ENCODE assay signal across 21 mouse cellular contexts in genomic region chr17:15817634-15818033, GRCm38 (mm10). TPM values are rescaled to one million over a fixed set of nuclear protein-coding genes. Genes with fewer than 3 reads are reported as not detected.
A peak's percentile ranks its signal among the peaks of the same experiment; 100 is the strongest.
DNase-seq lines count a peak whose midpoint lies in the region; ATAC-seq and TF ChIP-seq lines count a peak whose summit lies in the region.
"Had no signal": no experiment of that assay in that cellular context is flagged by ENCODE, and none has a peak within 500 bp of the region (broad histone marks: within the 10 kb centered on the region; RNA-seq: fewer than 3 reads in every experiment).

No protein-coding gene starts in this region.

- H3K27ac ChIP-seq in kidney, postnatal 0 days = no peak overlapping the region
- no peak overlapping the region for H3K27ac ChIP-seq in kidney, embryonic 14.5 days (ENCODE audit: low read depth, low read length)
- H3K27ac ChIP-seq in embryonic facial prominence, embryonic 10.5 days (replicated peaks) = no peak overlapping the region
- no peak overlapping the region for H3K27ac ChIP-seq in neural tube, embryonic 12.5 days
- no peak overlapping the region for H3K27ac ChIP-seq in stomach, postnatal 0 days (replicated peaks)
- no peak overlapping the region for H3K27ac ChIP-seq in forebrain, embryonic 12.5 days
- H3K27ac ChIP-seq: heart, adult 2 months; midbrain, embryonic 12.5 days had no signal

- H3K9me3 ChIP-seq in kidney, postnatal 0 days (replicated peaks; ENCODE audit: low read length) = no peaks in the 10 kb centered on the region
- no peaks in the 10 kb centered on the region for H3K9me3 ChIP-seq in kidney, embryonic 14.5 days (ENCODE audit: control insufficient read depth, low read length)
- no peaks in the 10 kb centered on the region for H3K9me3 ChIP-seq in embryonic facial prominence, embryonic 10.5 days
- H3K9me3 ChIP-seq in neural tube, embryonic 12.5 days = no peaks in the 10 kb centered on the region
- no peaks in the 10 kb centered on the region for H3K9me3 ChIP-seq in stomach, postnatal 0 days (ENCODE audit: control insufficient read depth, low read length)
- H3K9me3 ChIP-seq in forebrain, embryonic 12.5 days = no peaks in the 10 kb centered on the region
- H3K9me3 ChIP-seq: midbrain, embryonic 12.5 days had no signal

- 0 out of 2 replicates have a peak, but pooled peaks cover 5% of the 10 kb centered on the region for H3K36me3 ChIP-seq in kidney, postnatal 0 days (ENCODE audit: insufficient read depth, low read length)
- peaks cover 24% of the 10 kb centered on the region; the same call in 1 of the 2 replicates for H3K36me3 ChIP-seq in kidney, embryonic 14.5 days (ENCODE audit: control insufficient read depth, insufficient read depth, low read length)
- peaks cover 57% of the 10 kb centered on the region for H3K36me3 ChIP-seq in embryonic facial prominence, embryonic 10.5 days (replicated peaks)
- H3K36me3 ChIP-seq in neural tube, embryonic 12.5 days = peaks cover 43% of the 10 kb centered on the region
- 0 out of 2 replicates have a peak, but pooled peaks cover 3% of the 10 kb centered on the region for H3K36me3 ChIP-seq in stomach, postnatal 0 days (ENCODE audit: control insufficient read depth, insufficient read depth, low read length)
- peaks cover 53% of the 10 kb centered on the region for H3K36me3 ChIP-seq in forebrain, embryonic 12.5 days (replicated peaks)

- no peaks in the 10 kb centered on the region for H3K27me3 ChIP-seq in kidney, postnatal 0 days (ENCODE audit: insufficient read depth, low read length)
- H3K27me3 ChIP-seq in kidney, embryonic 14.5 days (ENCODE audit: control insufficient read depth, insufficient read depth, low read length) = no peaks in the 10 kb centered on the region
- H3K27me3 ChIP-seq in embryonic facial prominence, embryonic 10.5 days (replicated peaks; ENCODE audit: low read depth, poor library complexity, severe bottlenecking) = no peaks in the 10 kb centered on the region
- H3K27me3 ChIP-seq in neural tube, embryonic 12.5 days (replicated peaks) = no peaks in the 10 kb centered on the region
- H3K27me3 ChIP-seq in stomach, postnatal 0 days (ENCODE audit: control insufficient read depth, insufficient read depth, low read length) = no peaks in the 10 kb centered on the region
- no peaks in the 10 kb centered on the region for H3K27me3 ChIP-seq in forebrain, embryonic 12.5 days
- H3K27me3 ChIP-seq: midbrain, embryonic 12.5 days had no signal

- H3K4me1 ChIP-seq in kidney, postnatal 0 days (replicated peaks; ENCODE audit: insufficient read depth, low read length) = peaks cover 10% of the 10 kb centered on the region; the same call in 1 of the 2 replicates
- peaks cover 8% of the 10 kb centered on the region; the same call in 1 of the 2 replicates for H3K4me1 ChIP-seq in kidney, embryonic 14.5 days (ENCODE audit: control insufficient read depth, insufficient read depth, low read length)
- H3K4me1 ChIP-seq in embryonic facial prominence, embryonic 10.5 days = peaks cover 49% of the 10 kb centered on the region
- peaks cover 53% of the 10 kb centered on the region for H3K4me1 ChIP-seq in neural tube, embryonic 12.5 days
- H3K4me1 ChIP-seq in stomach, postnatal 0 days (replicated peaks; ENCODE audit: control insufficient read depth, insufficient read depth) = peaks cover 7% of the 10 kb centered on the region; the same call in 1 of the 2 replicates
- peaks cover 39% of the 10 kb centered on the region for H3K4me1 ChIP-seq in forebrain, embryonic 12.5 days

- DNase-seq in kidney, postnatal 0 days (ENCODE audit: low spot score) = no peak
- peak; percentile 4 for DNase-seq in embryonic facial prominence, embryonic 10.5 days (ENCODE audit: low spot score)
- DNase-seq in stomach, postnatal 0 days (ENCODE audit: low spot score) = peak; percentile 17
- no peak for DNase-seq in adrenal gland, postnatal 14 days
- DNase-seq: adrenal gland, postnatal 36 days; cerebellum, adult 9-10 months; gastrocnemius, postnatal 14 days; heart, adult 2 months; kidney, adult 18-20 months; kidney, postnatal 10 days; left cerebral cortex, postnatal 4 days; liver, postnatal 0 days; lung, postnatal 14 days; spleen, adult 18-20 months; thymus, postnatal 25 days had no signal

- no peak overlapping the region for H3K4me3 ChIP-seq in kidney, postnatal 0 days (replicated peaks; ENCODE audit: low read depth, low read length)
- no peak overlapping the region for H3K4me3 ChIP-seq in kidney, embryonic 14.5 days (ENCODE audit: low read length)
- H3K4me3 ChIP-seq in embryonic facial prominence, embryonic 10.5 days = no peak overlapping the region
- H3K4me3 ChIP-seq in neural tube, embryonic 12.5 days = no peak overlapping the region
- H3K4me3 ChIP-seq in stomach, postnatal 0 days (ENCODE audit: low read depth, low read length) = no peak overlapping the region
- no peak overlapping the region for H3K4me3 ChIP-seq in forebrain, embryonic 12.5 days (replicated peaks)
- H3K4me3 ChIP-seq: heart, adult 2 months; midbrain, embryonic 12.5 days had no signal

- 95% methylated on average over 2 of the region's 2 CpGs for WGBS in kidney, postnatal 0 days
- 91% methylated on average over 2 of the region's 2 CpGs for WGBS in kidney, embryonic 14.5 days
- WGBS in embryonic facial prominence, embryonic 10.5 days = 94% methylated on average over 2 of the region's 2 CpGs
- 97% methylated on average over 2 of the region's 2 CpGs for WGBS in neural tube, embryonic 12.5 days
- 71% methylated on average over 2 of the region's 2 CpGs for WGBS in stomach, postnatal 0 days
- 97% methylated on average over 2 of the region's 2 CpGs for WGBS in forebrain, embryonic 12.5 days

- 0 out of 2 replicates have a peak, but pooled peaks have one; percentile 12 for ATAC-seq in kidney, postnatal 0 days (replicated peaks; ENCODE audit: low FRiP score, low read depth)
- no peak; the same call in 1 of the 2 replicates for ATAC-seq in kidney, embryonic 14.5 days (ENCODE audit: low FRiP score, low TSS enrichment)
- ATAC-seq in neural tube, embryonic 12.5 days (ENCODE audit: low FRiP score, low read depth) = 0 out of 2 replicates have a peak, but pooled peaks have one; percentile 35
- peak; percentile 57 for ATAC-seq in stomach, postnatal 0 days (ENCODE audit: low FRiP score, low TSS enrichment)
- no peak for ATAC-seq in forebrain, embryonic 12.5 days (ENCODE audit: low FRiP score)
- ATAC-seq: forebrain, embryonic 16.5 days; liver, postnatal 0 days had no signal

- no peak overlapping the region for H3K4me2 ChIP-seq in kidney, postnatal 0 days (ENCODE audit: low read length)
- no peak overlapping the region for H3K4me2 ChIP-seq in kidney, embryonic 14.5 days (replicated peaks; ENCODE audit: low read depth, low read length)
- no peak overlapping the region for H3K4me2 ChIP-seq in neural tube, embryonic 12.5 days (replicated peaks)
- no peak overlapping the region for H3K4me2 ChIP-seq in stomach, postnatal 0 days (replicated peaks; ENCODE audit: low read depth)
- no peak overlapping the region for H3K4me2 ChIP-seq in forebrain, embryonic 12.5 days
- H3K4me2 ChIP-seq: midbrain, embryonic 12.5 days had no signal

- no peak for TF ChIP-seq CTCF in kidney, postnatal 0 days (IDR thresholded peaks at IDR 0.05; ENCODE audit: low read depth)
- TF ChIP-seq CTCF in stomach, postnatal 0 days (IDR thresholded peaks at IDR 0.05; ENCODE audit: low read depth) = no peak

- no peak for TF ChIP-seq EP300 in stomach, postnatal 0 days (optimal IDR thresholded peaks at IDR 0.05)

- no peak overlapping the region for H3K9ac ChIP-seq in kidney, postnatal 0 days (ENCODE audit: low read depth, low read length)
- no peak overlapping the region for H3K9ac ChIP-seq in kidney, embryonic 14.5 days (ENCODE audit: low read depth, low read length)
- H3K9ac ChIP-seq in neural tube, embryonic 12.5 days = no peak overlapping the region
- H3K9ac ChIP-seq in stomach, postnatal 0 days (ENCODE audit: low read length) = no peak overlapping the region
- H3K9ac ChIP-seq in forebrain, embryonic 12.5 days = no peak overlapping the region
- H3K9ac ChIP-seq: liver, postnatal 0 days; midbrain, embryonic 12.5 days had no signal

RNA-seq across cellular contexts. Expression of gene Rgmb, which starts 13.2 kb away (rescaled TPM):
- 12.5 and 15.0 TPM in 2 replicates for polyA plus RNA-seq in kidney, postnatal 0 days (2015; fragmentation: Nextera tagmentation; extraction: Ambion mirVana)
- polyA plus RNA-seq in kidney, embryonic 14.5 days (2014; fragmentation: Nextera tagmentation; extraction: Ambion mirVana) = 12.3 and 16.4 TPM in 2 replicates
- 17.3 and 18.1 TPM in 2 replicates for polyA plus RNA-seq in embryonic facial prominence, embryonic 10.5 days (2016; fragmentation: Nextera tagmentation; extraction: Ambion mirVana)
- polyA plus RNA-seq in neural tube, embryonic 12.5 days (2016; fragmentation: Nextera tagmentation; extraction: Ambion mirVana) = 132 and 145 TPM in 2 replicates
- 33.0 and 41.1 TPM in 2 replicates for polyA plus RNA-seq in stomach, postnatal 0 days (2015; fragmentation: Nextera tagmentation; extraction: Ambion mirVana)
- total RNA-seq in adrenal gland, postnatal 14 days (2021) = 16.3 and 19.2 TPM in 2 replicates
- polyA plus RNA-seq in forebrain, embryonic 12.5 days (2016; fragmentation: Nextera tagmentation; extraction: Ambion mirVana) = 65.1 and 70.8 TPM in 2 replicates
- total RNA-seq: common myeloid progenitor, adult 5-6 weeks had no signal

Comparison
In these comparisons a context has a peak if more than half of its experiments do, and no peak if none do; other contexts are left out.
1. ATAC-seq: peak in kidney, postnatal 0 days (single experiment), neural tube, embryonic 12.5 days (single experiment) and stomach, postnatal 0 days (single experiment); none in kidney, embryonic 14.5 days (single experiment) and forebrain, embryonic 12.5 days (single experiment).
2. DNase-seq: peak in embryonic facial prominence, embryonic 10.5 days (single experiment) and stomach, postnatal 0 days (single experiment); none in kidney, postnatal 0 days (single experiment) and adrenal gland, postnatal 14 days (single experiment).